Mouse (Mus musculus): Measurements from ENCODE around the gene Dsp.
A peak's percentile ranks its signal among the peaks of the same experiment; 100 is the strongest.

Gene Dsp

DNA sequence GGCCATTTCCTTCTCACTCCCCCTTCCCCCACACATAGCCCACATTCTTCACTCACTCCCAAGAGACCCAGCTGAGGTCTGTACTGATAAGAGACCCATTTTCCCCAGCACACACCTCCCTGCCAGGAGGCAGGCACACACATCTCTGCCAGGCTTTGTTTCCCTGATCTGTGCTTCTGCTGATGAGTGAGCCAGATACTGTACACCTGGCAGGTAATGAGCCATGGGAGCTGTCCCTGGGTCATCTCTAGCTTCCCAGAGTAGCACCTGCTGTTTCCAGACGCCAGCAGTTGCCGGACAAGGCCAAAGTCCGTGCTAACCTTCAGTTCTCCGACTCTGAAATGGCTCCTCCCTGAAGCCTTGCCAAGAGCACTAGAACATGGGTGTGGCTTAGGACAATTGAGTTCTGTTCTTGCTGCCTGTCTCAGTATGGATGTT, 19.6 kb downstream of the Dsp start:
- peak; percentile 27 for DNase-seq (ENCODE audit: extremely low spot score)

DNA sequence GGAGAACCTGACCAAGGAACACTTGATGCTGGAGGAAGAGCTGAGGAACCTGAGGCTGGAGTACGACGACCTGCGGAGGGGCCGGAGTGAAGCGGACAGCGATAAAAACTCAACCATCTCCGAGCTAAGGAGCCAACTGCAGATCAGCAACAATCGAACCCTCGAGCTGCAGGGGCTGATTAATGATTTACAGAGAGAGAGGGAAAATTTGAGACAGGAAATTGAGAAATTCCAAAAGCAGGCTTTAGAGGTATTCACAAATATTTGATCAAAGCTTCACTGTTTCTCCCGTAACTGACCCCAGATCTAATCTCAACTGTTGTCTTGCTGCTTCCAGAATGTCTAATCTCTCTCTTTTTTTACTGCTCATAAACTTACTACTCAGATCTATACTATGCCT, 42.3 kb downstream of the Dsp start:
- no peak for DNase-seq (ENCODE audit: extremely low spot score)

DNA sequence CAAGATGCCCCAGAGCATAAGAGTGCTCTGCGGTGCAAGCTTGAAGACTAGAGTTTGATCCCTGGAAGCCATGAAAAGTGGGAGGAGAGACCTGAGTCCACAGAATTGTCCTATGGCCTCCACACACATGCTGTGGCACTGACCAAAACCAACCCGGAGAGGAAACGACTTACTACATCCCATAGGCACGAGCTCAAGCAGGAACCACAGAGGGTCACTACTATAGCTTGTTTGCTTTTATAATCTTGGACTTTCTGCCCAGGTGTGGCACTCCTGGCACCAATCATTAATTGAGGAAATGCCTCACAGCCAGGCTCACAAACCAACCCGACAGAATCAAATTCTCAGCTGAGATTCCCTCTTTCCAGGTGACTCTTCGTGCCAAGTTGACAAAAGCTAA, 50.3 kb downstream of the Dsp start:
- DNase-seq (ENCODE audit: extremely low spot score), result no peak

DNA sequence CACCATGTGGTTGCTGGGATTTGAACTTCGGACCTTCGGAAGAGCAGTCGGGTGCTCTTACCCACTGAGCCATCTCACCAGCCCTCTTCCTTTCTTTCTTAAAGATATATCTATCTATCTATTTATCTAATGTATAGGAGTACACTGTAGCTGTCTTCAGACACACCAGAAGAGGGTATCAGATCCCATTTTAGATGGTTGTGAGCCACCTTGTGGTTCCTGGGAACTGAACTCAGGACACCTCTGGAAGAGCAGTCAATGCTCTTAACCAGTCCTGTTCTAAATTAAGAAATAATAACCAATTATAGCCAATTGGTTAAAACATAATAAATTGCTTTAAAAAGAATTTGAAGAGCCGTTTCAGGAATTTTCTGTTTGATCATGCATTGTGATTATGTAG, 53.1 kb downstream of the Dsp start:
- DNase-seq (ENCODE audit: extremely low spot score), result peak; percentile 10

DNA sequence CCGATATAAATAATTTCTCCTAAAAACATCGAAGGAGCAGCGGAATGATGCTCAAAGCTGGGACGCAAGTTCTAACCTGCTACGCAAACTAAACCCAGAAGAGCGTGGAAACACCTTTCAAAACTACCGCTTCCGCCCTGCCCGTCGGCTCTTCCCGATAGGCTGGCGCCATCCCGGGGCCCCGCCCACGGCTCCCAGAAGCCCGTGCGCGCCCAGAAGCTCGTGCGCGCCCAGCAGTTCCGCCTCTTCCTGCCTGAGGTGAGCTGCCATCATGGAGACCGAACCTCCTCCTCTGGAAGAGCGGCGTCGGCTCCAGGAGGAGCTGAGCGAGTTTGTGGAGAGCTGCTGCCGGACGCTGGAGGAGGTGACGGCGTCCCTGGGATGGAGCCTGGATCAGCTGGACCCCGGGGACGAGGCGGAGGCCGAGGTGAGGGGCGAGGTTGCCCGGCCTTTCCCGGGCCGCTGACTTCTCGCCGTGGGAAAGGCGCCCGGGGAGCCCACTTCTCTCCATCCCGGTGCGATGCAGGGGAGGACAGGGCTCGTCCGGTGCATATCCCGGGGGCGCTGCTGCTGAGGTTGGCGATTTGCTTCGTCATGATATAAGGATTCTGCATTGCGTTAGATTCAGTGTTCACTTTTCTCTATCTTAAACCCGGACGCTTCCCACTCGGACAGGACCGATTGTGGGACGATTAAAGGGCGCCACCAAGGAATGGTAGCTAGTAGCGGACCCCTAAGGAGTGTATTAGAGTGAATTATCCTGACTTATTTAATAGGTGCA, 53.8 kb downstream of the Dsp start, which contains the start of gene Snrnp48:
Gene Snrnp48, plus strand, starts transcription at position 237 of the 781 bp plus-strand sequence.
- DNase-seq (ENCODE audit: extremely low spot score), result peak; percentile 88

DNA sequence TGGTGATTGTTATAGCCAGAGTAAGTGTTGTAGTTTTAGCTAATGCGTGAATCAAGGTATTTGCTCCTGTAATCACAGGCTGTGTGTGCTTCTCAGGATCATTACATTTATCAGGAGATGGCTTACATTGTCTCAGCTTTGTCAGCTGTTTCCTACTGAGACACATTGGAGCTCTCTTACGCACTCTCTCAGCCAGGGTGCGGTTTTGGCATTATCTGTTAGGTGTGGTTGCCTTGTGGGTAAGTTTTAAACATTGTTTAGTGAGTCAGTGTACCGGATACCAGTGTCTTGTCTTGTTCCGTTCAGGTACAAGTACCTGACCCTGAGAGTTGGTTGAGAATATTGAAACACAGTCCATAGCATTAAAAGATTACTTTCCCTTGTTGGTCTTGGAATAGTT, 60.0 kb downstream of the Dsp start:
- DNase-seq (ENCODE audit: extremely low spot score), result no peak

DNA sequence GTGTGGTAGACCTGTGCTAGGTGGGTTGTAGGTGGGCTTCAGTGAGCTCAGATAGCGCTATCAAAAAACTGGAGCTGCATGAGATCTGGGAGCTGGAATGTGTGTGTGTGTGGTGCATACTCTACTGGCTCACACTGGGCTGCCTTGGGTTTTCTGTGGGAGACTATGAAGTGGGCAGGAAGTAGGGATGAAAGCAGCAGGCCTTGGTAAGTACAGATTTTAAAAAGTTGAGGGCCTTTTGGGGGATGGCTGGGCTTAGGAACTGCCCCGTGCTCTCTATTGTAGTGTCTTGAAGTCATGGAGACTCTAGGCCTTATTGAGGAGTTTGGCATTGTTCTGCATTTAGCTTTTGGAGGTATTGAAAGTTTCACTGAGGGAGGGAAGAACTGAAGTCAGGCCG, 67.6 kb downstream of the Dsp start:
- DNase-seq (ENCODE audit: extremely low spot score), result no peak

DNA sequence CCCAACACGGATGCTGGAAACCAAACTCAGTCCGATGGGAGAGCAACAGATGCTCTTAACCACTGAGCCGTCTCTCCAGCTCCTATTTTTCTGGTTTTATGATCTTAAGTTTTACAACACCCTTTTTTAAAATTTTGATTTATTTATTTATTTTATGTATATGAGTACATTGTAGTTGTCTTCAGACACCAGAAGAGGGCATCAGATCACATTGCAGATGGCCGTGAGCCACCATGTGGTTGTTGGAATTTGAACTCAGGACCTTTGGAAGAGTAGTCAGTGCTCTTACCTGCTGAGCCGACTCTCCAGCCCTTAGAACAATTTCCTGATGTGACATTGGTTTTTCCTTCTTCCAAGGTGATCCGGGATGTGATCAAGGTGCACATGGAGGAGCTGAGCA, 69.2 kb downstream of the Dsp start:
- DNase-seq (ENCODE audit: extremely low spot score), result no peak

DNA sequence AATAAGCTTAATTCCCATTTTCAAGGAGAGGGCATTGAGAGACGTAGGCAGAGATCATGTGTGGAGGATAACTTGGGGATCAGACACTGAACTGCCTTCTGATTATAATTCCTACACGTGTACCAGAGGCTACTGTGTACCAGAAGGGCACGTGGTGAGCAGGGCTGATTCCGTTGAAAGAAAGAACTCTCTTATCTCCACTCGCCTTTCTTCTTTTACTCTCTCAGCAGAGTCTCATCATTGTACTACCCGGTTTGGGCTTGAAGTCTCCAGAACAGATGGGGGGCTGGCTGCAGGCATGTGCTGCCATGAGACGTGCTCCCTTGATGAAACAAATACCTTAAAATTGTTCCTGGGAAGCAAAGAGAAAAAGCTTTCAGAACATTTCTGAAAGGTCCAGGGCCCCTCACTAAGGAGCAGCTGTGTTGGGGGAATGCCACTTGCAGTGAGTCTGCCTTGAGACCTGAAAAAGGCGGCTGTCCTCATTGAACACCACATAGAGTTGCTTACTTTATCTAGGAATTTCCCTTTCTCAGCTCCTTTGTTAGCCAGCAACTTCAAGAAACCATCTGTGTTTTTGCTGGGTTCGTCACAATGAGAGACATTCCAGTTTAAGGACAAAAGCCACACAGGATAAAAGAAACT, 79.2 kb downstream of the Dsp start:
- no peak for DNase-seq (ENCODE audit: extremely low spot score)

DNA sequence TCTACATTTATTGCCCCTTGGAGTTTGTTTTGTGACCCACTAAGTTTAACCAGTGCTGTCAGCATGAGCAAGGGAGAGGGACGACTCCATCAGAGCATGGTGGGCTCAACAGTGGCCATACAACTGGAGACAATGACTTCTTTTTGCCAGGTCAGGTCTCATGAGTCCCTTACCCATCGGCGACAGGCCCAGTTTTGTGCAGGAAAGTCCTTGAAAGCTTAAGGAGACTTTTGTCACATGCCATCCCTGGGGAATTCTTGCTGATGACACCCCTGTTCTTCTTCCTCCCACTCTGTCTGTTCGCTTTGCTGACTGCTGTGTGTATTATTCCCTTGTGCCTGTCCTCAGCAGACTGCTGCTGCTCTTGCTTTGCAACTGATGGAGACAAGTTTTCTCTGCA, 81.3 kb downstream of the Dsp start:
- no peak for DNase-seq (ENCODE audit: extremely low spot score)

DNA sequence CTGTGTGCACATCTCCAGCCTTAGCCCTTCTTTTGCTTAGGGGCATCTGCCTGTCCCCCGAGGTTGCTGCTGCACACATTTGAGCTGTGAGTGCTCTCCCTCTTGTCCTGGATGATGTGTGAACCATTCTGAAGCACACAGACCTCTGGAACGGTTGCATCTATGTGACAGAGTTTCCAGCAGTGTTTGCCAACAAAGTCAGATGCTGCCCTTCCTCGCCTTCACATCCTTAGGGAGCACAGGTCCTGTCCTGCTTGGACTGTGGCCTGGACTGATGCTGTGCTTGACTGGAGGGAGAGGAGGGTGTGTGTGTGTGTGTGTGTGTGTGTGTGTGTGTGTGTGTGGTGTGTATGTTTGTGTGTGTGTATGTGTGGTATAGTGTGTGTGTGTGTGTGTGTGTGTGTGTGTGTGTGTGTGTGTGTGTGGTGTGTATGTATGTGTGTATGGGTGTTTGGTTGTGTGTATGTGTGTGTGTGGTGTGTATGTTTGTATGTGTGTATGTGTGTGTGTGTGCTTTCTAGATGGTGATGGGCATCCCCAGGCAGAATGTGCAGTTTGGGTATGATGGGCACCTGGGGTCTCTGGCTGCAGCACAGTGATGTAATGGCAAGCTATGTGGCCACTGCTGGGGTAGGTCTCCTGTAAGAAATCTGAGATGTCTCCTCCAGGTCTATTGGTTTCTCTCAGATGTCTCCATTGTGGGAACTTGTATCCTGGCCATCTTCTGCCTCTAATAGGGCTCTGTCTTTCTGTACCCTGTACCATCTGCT, 81.9 kb downstream of the Dsp start:
- no peak for DNase-seq (ENCODE audit: extremely low spot score)

DNA sequence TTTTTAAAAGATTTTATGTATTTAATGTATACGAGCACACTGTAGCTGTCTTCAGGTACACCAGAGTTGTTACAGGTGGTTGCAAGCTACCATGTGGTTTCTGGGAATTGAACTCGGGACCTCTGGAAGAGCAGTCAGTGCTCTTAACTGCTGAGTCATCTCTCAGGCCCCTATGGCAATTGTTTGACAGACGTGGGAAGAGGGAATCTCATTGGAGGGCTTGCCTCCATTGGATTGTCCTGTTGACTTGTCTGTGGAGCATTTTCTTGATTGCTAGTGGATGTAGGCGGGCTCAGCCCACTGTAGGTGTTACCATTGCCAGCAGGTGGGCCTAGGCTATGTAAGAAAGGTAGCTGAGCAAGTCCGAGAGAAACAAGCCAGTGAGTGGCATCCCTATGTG, 83.6 kb downstream of the Dsp start:
- DNase-seq (ENCODE audit: extremely low spot score), result no peak

DNA sequence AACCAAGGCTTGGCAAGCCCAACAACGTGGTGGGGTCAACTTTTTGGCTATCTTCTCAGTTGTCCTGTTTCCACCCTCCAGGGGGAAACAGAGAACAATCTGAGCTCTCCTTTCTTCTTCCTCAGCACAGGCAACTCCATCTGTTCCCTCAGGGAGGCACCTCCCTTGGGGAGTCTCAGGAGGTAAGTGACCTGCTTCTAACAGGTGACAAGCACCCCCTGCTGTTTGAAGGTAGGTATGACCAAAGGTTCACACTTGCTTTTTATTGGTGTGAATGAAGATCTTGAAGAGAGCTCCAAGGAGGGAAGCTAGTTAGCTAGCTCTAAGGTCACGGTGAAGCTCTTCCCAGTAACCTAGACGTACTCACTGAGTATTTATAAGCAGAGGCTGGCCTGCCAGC, 84.3 kb downstream of the Dsp start:
- no peak for DNase-seq (ENCODE audit: extremely low spot score)

DNA sequence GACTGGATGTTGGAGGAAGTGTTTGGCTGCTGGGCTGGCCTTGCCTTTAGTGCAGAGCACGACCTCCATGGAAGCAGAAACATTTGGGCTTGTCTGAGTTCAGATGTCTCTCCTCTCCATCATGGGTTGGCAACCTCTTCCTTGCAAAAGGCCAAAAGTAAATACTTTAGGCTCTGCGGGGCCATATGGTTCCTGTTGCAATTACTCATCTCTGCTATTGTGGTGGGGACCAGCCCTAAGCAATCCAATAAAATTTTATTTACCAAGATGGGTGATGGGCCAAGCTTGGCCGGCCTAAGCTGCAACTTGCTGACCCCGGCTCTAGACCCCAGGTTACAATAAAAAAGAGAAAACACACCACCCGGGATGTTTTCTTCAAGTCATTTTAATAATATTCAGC, 97.1 kb downstream of the Dsp start:
- no peak for DNase-seq (ENCODE audit: extremely low spot score)

Measured in embryo, embryonic 9.5 days (tissue).